Mouse (Mus musculus): ENCODE measurements around the gene Sash1.

DNA sequence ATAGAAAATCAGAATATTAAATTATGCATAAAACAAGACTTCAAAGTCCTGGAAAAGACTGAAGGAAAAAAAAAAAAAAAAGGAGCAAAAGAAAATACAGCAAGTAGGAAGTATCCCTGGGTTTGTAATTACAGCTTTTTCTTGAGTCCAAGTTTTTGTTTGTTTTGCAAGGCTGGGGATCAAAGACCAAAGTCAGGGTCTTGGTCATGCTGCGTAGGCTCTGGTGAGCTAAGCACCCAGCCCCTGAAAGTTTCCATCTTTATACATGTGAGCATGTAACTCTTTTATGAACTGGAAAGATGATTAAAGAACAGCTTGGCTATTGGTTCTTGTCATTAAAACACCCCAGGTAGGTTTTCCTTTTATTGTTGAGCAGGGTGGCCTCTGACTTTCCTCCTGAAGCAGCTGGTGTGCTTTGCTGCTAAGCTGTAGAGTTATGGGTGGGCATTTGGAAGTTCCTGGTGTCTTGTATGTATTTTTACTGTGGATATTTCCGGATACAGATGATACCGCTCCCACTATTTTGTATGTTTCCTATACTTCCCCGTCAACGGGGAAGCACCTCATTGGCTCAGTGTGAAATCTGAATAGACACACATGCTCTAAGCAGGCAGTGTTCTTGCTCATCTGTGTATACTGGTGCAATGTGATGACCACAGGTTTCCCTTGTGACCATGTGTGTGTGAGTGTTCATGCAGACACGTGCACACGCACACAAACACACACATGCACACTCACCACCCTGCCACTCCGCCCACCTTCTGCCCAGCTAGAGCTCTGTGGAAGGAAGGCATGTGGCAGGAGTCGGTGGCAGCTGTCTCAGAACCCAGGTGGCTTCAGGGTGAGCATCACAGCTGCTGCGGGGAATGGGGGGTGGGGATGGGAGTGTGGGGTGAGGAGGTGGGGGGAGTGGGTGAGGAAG, 47.8 kb upstream of the Sash1 start:
- TF ChIP-seq CTCF (IDR thresholded peaks at IDR 0.05; ENCODE audit: control insufficient read depth, insufficient read depth, low read length): no peak
- no peak for TF ChIP-seq POLR2A (IDR thresholded peaks at IDR 0.05; ENCODE audit: borderline replicate concordance, control insufficient read depth, low read depth, low read length)

All from bone marrow, adult 2 months (tissue).